Mouse (Mus musculus): ENCODE data around the gene Dcaf8. TPM values are rescaled to one million over a fixed set of nuclear protein-coding genes. Genes with fewer than 3 reads are reported as not detected.

Dcaf8 gene
- polyA plus RNA-seq, 1 experiment from 2014 or later = 110 TPM

- H3K36me3 ChIP-seq (ENCODE audit: insufficient read depth, low read length) = peaks cover 44% of the 10 kb centered on the region
- no peaks in the 10 kb centered on the region for H3K4me1 ChIP-seq (replicated peaks; ENCODE audit: insufficient read depth, low read length)
- no peak overlapping the region for H3K9ac ChIP-seq (ENCODE audit: low read depth, low read length)
- no peak overlapping the region for H3K4me2 ChIP-seq (ENCODE audit: low read length)
- no peak overlapping the region for H3K27ac ChIP-seq
- no peaks in the 10 kb centered on the region for H3K27me3 ChIP-seq (ENCODE audit: insufficient read depth, low read length)
- H3K9me3 ChIP-seq (replicated peaks; ENCODE audit: low read length) = no peaks in the 10 kb centered on the region
- H3K4me3 ChIP-seq (replicated peaks; ENCODE audit: low read depth, low read length) = no peak overlapping the region
- DNase-seq (ENCODE audit: low spot score) = no peak
- ATAC-seq (replicated peaks; ENCODE audit: low FRiP score, low read depth) = no peak
- no peak for TF ChIP-seq CTCF (IDR thresholded peaks at IDR 0.05; ENCODE audit: low read depth)
These were observed 36.0 kb downstream of the Dcaf8 start for GRCm38 (mm10) chr1:172183915-172184314.

GRCm38 (mm10) chr1:172186401-172187289 lies 38.8 kb downstream of the Dcaf8 start:
- H3K9me3 ChIP-seq (replicated peaks; ENCODE audit: low read length) = no peaks in the 10 kb centered on the region
- no peak overlapping the region for H3K9ac ChIP-seq (ENCODE audit: low read depth, low read length)
- H3K4me2 ChIP-seq (ENCODE audit: low read length) = no peak overlapping the region
- H3K4me3 ChIP-seq (replicated peaks; ENCODE audit: low read depth, low read length) = no peak overlapping the region
- peaks cover 49% of the 10 kb centered on the region for H3K36me3 ChIP-seq (ENCODE audit: insufficient read depth, low read length)
- ATAC-seq (replicated peaks; ENCODE audit: low FRiP score, low read depth) = peak; percentile 71
- H3K27ac ChIP-seq = no peak overlapping the region
- 92% methylated on average over 10 of the region's 10 CpGs for WGBS
- H3K27me3 ChIP-seq (ENCODE audit: insufficient read depth, low read length) = no peaks in the 10 kb centered on the region
- H3K4me1 ChIP-seq (replicated peaks; ENCODE audit: insufficient read depth, low read length) = no peaks in the 10 kb centered on the region
- DNase-seq (ENCODE audit: low spot score) = no peak
- TF ChIP-seq CTCF (IDR thresholded peaks at IDR 0.05; ENCODE audit: low read depth) = peak; percentile 64

- no peak overlapping the region for H3K4me3 ChIP-seq (replicated peaks; ENCODE audit: low read depth, low read length)
- no peaks in the 10 kb centered on the region for H3K9me3 ChIP-seq (replicated peaks; ENCODE audit: low read length)
- no peak overlapping the region for H3K27ac ChIP-seq
- H3K4me2 ChIP-seq (ENCODE audit: low read length) = no peak overlapping the region
- WGBS = 71% methylated on average over 4 of the region's 4 CpGs
- ATAC-seq (replicated peaks; ENCODE audit: low FRiP score, low read depth) = peak; percentile 56; the same call in 1 of the 2 replicates
- peak; percentile 68 for DNase-seq (ENCODE audit: low spot score)
- peak; percentile 61 for TF ChIP-seq CTCF (IDR thresholded peaks at IDR 0.05; ENCODE audit: low read depth)
- H3K9ac ChIP-seq (ENCODE audit: low read depth, low read length) = no peak overlapping the region
- no peaks in the 10 kb centered on the region for H3K27me3 ChIP-seq (ENCODE audit: insufficient read depth, low read length)
- H3K36me3 ChIP-seq (ENCODE audit: insufficient read depth, low read length) = peaks cover 56% of the 10 kb centered on the region
- H3K4me1 ChIP-seq (replicated peaks; ENCODE audit: insufficient read depth, low read length) = no peaks in the 10 kb centered on the region
These were observed 41.0 kb downstream of the Dcaf8 start for GRCm38 (mm10) chr1:172188891-172189290.

GRCm38 (mm10) chr1:172191578-172191977 lies 43.7 kb downstream of the Dcaf8 start:
- Histone ChIP-seq H3K27ac (no peak overlapping the region), H3K36me3 (ENCODE audit: insufficient read depth, low read length) (peaks cover 77% of the 10 kb centered on the region), H3K4me3 (replicated peaks; ENCODE audit: low read depth, low read length) (no peak overlapping the region), H3K4me1 (replicated peaks; ENCODE audit: insufficient read depth, low read length) (no peaks in the 10 kb centered on the region), H3K27me3 (ENCODE audit: insufficient read depth, low read length) (no peaks in the 10 kb centered on the region), H3K4me2 (ENCODE audit: low read length) (no peak overlapping the region), H3K9ac (ENCODE audit: low read depth, low read length) (no peak overlapping the region), H3K9me3 (replicated peaks; ENCODE audit: low read length) (no peaks in the 10 kb centered on the region)
- 78% methylated on average over 2 of the region's 2 CpGs for WGBS
- ATAC-seq (replicated peaks; ENCODE audit: low FRiP score, low read depth) = no peak
- no peak for DNase-seq (ENCODE audit: low spot score)
- TF ChIP-seq CTCF (IDR thresholded peaks at IDR 0.05; ENCODE audit: low read depth) = peak; percentile 26; the same call in 1 of the 2 replicates

- DNase-seq (ENCODE audit: low spot score) (no peak), ATAC-seq (replicated peaks; ENCODE audit: low FRiP score, low read depth) (no peak)
- H3K36me3 ChIP-seq (ENCODE audit: insufficient read depth, low read length) = peaks cover 81% of the 10 kb centered on the region
- no peaks in the 10 kb centered on the region for H3K9me3 ChIP-seq (replicated peaks; ENCODE audit: low read length)
- H3K4me3 ChIP-seq (replicated peaks; ENCODE audit: low read depth, low read length) = no peak overlapping the region
- TF ChIP-seq CTCF (IDR thresholded peaks at IDR 0.05; ENCODE audit: low read depth) = no peak
- H3K9ac ChIP-seq (ENCODE audit: low read depth, low read length) = no peak overlapping the region
- no peak overlapping the region for H3K4me2 ChIP-seq (ENCODE audit: low read length)
- 90% methylated on average over 3 of the region's 3 CpGs for WGBS
- H3K27ac ChIP-seq = no peak overlapping the region
- H3K4me1 ChIP-seq (replicated peaks; ENCODE audit: insufficient read depth, low read length) = no peaks in the 10 kb centered on the region
- H3K27me3 ChIP-seq (ENCODE audit: insufficient read depth, low read length) = no peaks in the 10 kb centered on the region
These were observed 44.3 kb downstream of the Dcaf8 start for GRCm38 (mm10) chr1:172192217-172192616.

GRCm38 (mm10) chr1:172194435-172194834 lies 46.6 kb downstream of the Dcaf8 start:
- Histone ChIP-seq H3K4me2 (ENCODE audit: low read length) (no peak overlapping the region), H3K27me3 (ENCODE audit: insufficient read depth, low read length) (no peaks in the 10 kb centered on the region), H3K27ac (no peak overlapping the region), H3K4me1 (replicated peaks; ENCODE audit: insufficient read depth, low read length) (no peaks in the 10 kb centered on the region), H3K4me3 (replicated peaks; ENCODE audit: low read depth, low read length) (no peak overlapping the region), H3K9me3 (replicated peaks; ENCODE audit: low read length) (no peaks in the 10 kb centered on the region), H3K9ac (ENCODE audit: low read depth, low read length) (no peak overlapping the region), H3K36me3 (ENCODE audit: insufficient read depth, low read length) (peaks cover 84% of the 10 kb centered on the region)
- DNase-seq (ENCODE audit: low spot score) = no peak
- no peak for ATAC-seq (replicated peaks; ENCODE audit: low FRiP score, low read depth)
- TF ChIP-seq CTCF (IDR thresholded peaks at IDR 0.05; ENCODE audit: low read depth) = no peak
- 75% methylated on average over 8 of the region's 8 CpGs for WGBS

Measured in kidney, postnatal 0 days (tissue).